17 mouse cellular contexts compared by ENCODE assay signal in the genomic region with DNA sequence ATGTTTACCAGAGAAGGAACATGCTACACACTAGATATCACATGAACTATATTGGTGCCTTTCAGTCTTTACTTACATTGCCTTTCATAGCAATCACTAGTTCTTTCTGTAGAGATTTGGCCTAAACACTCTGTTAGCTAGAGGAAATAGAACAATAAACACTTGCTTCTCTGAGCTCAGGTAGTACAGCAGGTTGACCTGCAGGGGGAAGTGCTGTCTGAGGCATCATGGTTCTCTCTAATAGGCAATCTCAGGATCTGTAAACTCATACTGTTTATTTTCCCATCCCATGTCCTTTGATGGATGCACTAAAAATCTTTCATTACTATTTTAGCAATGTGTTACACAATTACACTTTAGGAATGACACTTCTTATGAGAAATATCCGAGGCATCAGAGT.
DNase-seq lines count a peak whose midpoint lies in the region; ATAC-seq and TF ChIP-seq lines count a peak whose summit lies in the region.
"Had no signal": no experiment of that assay in that cellular context is flagged by ENCODE, and none has a peak within 500 bp of the region (broad histone marks: within the 10 kb centered on the region; RNA-seq: fewer than 3 reads in every experiment).

No protein-coding gene starts in this region.

- peak; percentile 4 for DNase-seq in forebrain, postnatal 0 days
- no peak for DNase-seq in layer of hippocampus, adult 2 months (ENCODE audit: low spot score in 2 of 2)
- DNase-seq in layer of hippocampus, adult 9-10 months (ENCODE audit: low spot score) = no peak
- DNase-seq in A20 (ENCODE audit: low read depth, low spot score) = peak; percentile 13
- DNase-seq in ES-CJ7 (ENCODE audit: low read depth, low spot score) = peak; percentile 15
- DNase-seq: adrenal gland, adult 8-10 months; cerebellum, postnatal 14 days; gastrocnemius, postnatal 25 days; layer of hippocampus, postnatal 36 days; lung, postnatal 10 days had no signal

- H3K9ac ChIP-seq in forebrain, postnatal 0 days = no peak overlapping the region
- no peak overlapping the region for H3K9ac ChIP-seq in forebrain, embryonic 15.5 days (replicated peaks)
- H3K9ac ChIP-seq: embryonic facial prominence, embryonic 13.5 days; liver, embryonic 14.5 days; neural tube, embryonic 12.5 days; stomach, embryonic 15.5 days had no signal

- no peaks in the 10 kb centered on the region for H3K4me1 ChIP-seq in forebrain, postnatal 0 days (ENCODE audit: insufficient read depth)
- no peaks in the 10 kb centered on the region for H3K4me1 ChIP-seq in forebrain, embryonic 15.5 days
- H3K4me1 ChIP-seq: embryonic facial prominence, embryonic 13.5 days; megakaryocyte, embryonic 14.5 days; neural tube, embryonic 12.5 days; stomach, embryonic 15.5 days had no signal

- peak; percentile 45; the same call in 1 of the 2 replicates for TF ChIP-seq CTCF in forebrain, postnatal 0 days (IDR thresholded peaks at IDR 0.05; ENCODE audit: low read depth)
- peak; percentile 65 for TF ChIP-seq CTCF in layer of hippocampus, adult 2 months (conservative IDR thresholded peaks at IDR 0.05)

- ATAC-seq in forebrain, postnatal 0 days = no peak
- no peak for ATAC-seq in forebrain, embryonic 15.5 days (replicated peaks)
- no peak for ATAC-seq in megakaryocyte progenitor cell, adult 5-6 weeks (replicated peaks; ENCODE audit: poor library complexity)

- no peaks in the 10 kb centered on the region for H3K36me3 ChIP-seq in forebrain, postnatal 0 days (ENCODE audit: insufficient read depth)
- no peaks in the 10 kb centered on the region for H3K36me3 ChIP-seq in forebrain, embryonic 15.5 days
- H3K36me3 ChIP-seq: embryonic facial prominence, embryonic 13.5 days; neural tube, embryonic 12.5 days; stomach, embryonic 15.5 days had no signal

- H3K4me3 ChIP-seq in forebrain, postnatal 0 days (ENCODE audit: low read depth, low read length) = no peak overlapping the region
- H3K4me3 ChIP-seq in forebrain, embryonic 15.5 days = no peak overlapping the region
- H3K4me3 ChIP-seq in layer of hippocampus, adult 2 months = no peak overlapping the region
- H3K4me3 ChIP-seq: embryonic facial prominence, embryonic 13.5 days; megakaryocyte, embryonic 14.5 days; neural tube, embryonic 12.5 days; stomach, embryonic 15.5 days had no signal

- WGBS in forebrain, postnatal 0 days = 89% methylated on average over 1 of the region's 1 CpGs
- WGBS in forebrain, embryonic 15.5 days = 96% methylated on average over 1 of the region's 1 CpGs

- H3K9me3 ChIP-seq in forebrain, postnatal 0 days (ENCODE audit: low read length) = no peaks in the 10 kb centered on the region
- H3K9me3 ChIP-seq in forebrain, embryonic 15.5 days = no peaks in the 10 kb centered on the region
- H3K9me3 ChIP-seq: embryonic facial prominence, embryonic 13.5 days; megakaryocyte, embryonic 14.5 days; neural tube, embryonic 12.5 days; stomach, embryonic 15.5 days had no signal

- no peak overlapping the region for H3K27ac ChIP-seq in forebrain, postnatal 0 days (ENCODE audit: low read depth, low read length)
- H3K27ac ChIP-seq in forebrain, embryonic 15.5 days (replicated peaks) = no peak overlapping the region
- no peak overlapping the region for H3K27ac ChIP-seq in layer of hippocampus, adult 2 months
- H3K27ac ChIP-seq: embryonic facial prominence, embryonic 13.5 days; liver, embryonic 14.5 days; neural tube, embryonic 12.5 days; stomach, embryonic 15.5 days had no signal

- no peak overlapping the region for H3K4me2 ChIP-seq in forebrain, postnatal 0 days (ENCODE audit: low read depth)
- H3K4me2 ChIP-seq in forebrain, embryonic 15.5 days (replicated peaks) = no peak overlapping the region
- H3K4me2 ChIP-seq: embryonic facial prominence, embryonic 13.5 days; neural tube, embryonic 12.5 days; stomach, embryonic 15.5 days had no signal

- H3K27me3 ChIP-seq in forebrain, postnatal 0 days (ENCODE audit: insufficient read depth, low read length) = no peaks in the 10 kb centered on the region
- no peaks in the 10 kb centered on the region for H3K27me3 ChIP-seq in forebrain, embryonic 15.5 days
- H3K27me3 ChIP-seq: embryonic facial prominence, embryonic 13.5 days; megakaryocyte, embryonic 14.5 days; neural tube, embryonic 12.5 days; stomach, embryonic 15.5 days had no signal

Comparison
In these comparisons a context has a peak if more than half of its experiments do, and no peak if none do; other contexts are left out.
1. DNase-seq: peak in forebrain, postnatal 0 days (single experiment), A20 (single experiment) and ES-CJ7 (single experiment); none in layer of hippocampus, adult 2 months (0 of 2) and layer of hippocampus, adult 9-10 months (single experiment).